Mouse (Mus musculus): Measurements from ENCODE around the gene Gm21870. TPM values are rescaled to one million over a fixed set of nuclear protein-coding genes. Genes with fewer than 3 reads are reported as not detected.
"Not testable (repeated sequence)": the region's sequence is repeated elsewhere in the genome, so short reads cannot be mapped to it uniquely, and the experiment has no call there.

Gene Gm21870
- not detected for total RNA-seq (2021)
- long read RNA-seq, experiment 1 = 0 reads
- long read RNA-seq, experiment 2 = 0 reads

DNA sequence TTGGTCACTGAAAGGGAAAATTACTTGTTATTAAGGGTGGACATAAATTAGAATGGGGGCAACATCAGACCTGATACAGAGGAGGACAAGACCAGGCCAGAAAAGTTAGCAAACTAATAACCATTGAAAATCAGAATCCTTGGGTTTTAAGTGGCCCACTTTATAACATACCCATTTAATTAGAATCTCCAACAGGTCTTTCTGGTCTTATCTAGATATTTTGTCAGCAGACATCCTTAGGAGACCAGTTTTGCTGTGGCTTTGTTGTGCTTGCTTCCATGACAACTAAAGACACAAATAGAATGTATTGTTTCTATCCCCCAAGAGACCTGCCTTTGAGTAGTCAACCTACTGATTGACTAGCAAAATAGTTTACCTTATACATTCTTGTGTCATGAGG lies at the start of gene Gm21870:
Gene Gm21870 (minus strand): TSS at position 101 of the 400 bp plus-strand sequence.
- intact Hi-C loops (cut with DNase I; ENCODE audit: low total_unique reads); DNase-seq: not testable (repeated sequence)

DNA sequence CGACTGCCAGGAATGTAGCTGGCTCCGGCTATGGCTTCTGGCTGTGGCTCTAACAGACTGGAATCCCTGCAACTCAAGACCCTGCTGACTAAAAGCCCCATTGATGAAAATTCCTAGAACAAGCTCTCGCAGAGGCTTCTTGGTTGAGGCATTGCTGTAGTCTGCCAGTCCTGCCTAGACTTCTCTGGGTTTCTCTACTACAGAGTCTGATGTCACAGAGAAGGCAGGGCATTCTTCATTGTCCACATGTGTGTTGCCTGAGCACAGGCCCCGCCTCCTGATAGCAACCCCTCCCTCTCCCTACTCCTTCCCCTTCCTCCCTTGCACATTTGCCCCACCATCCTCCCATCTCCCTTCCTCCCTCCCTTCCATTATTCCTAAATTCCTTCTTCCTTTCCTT lies 30.2 kb downstream of the Gm21870 start, which contains the start of gene Btbd35f6:
Gene Btbd35f6 (minus strand): TSS at position 101 of the 400 bp plus-strand sequence.
- DNase-seq; intact Hi-C loops (cut with DNase I; ENCODE audit: low total_unique reads): not testable (repeated sequence)

Other genes starting within 250 kb of the Gm21870 start
- gene Btbd35f6, start 30.3 kb downstream of the Gm21870 start, total RNA-seq (2021) = not detected
- not detected for gene Btbd35f9, start 174.7 kb upstream of the Gm21870 start, total RNA-seq (2021)

All from gastrocnemius, postnatal 14 days (tissue).